Mouse (Mus musculus): Measurements from ENCODE around the gene Mpped1. TPM values are rescaled to one million over a fixed set of nuclear protein-coding genes. Genes with fewer than 3 reads are reported as not detected.
A peak's percentile ranks its signal among the peaks of the same experiment; 100 is the strongest.

Mpped1 gene
- polyA plus RNA-seq, 1 experiment from 2014 or later: 8.0 TPM

GRCm38 (mm10) chr15:83779855-83780740 lies 831 bp downstream of the Mpped1 start:
- Histone ChIP-seq H3K4me2 (peak overlapping the region; percentile 68), H3K27me3 (ENCODE audit: control insufficient read depth, insufficient read depth, low read length) (peaks cover 18% of the 10 kb centered on the region), H3K9me3 (ENCODE audit: control insufficient read depth, low read length) (no peaks in the 10 kb centered on the region), H3K9ac (ENCODE audit: low read length) (peak overlapping the region; percentile 78), H3K4me1 (ENCODE audit: control insufficient read depth, insufficient read depth, low read length) (0 out of 2 replicates have a peak, but pooled peaks cover 3% of the 10 kb centered on the region), H3K36me3 (ENCODE audit: control insufficient read depth, insufficient read depth, low read length) (no peaks in the 10 kb centered on the region), H3K27ac (ENCODE audit: low read depth, low read length) (no peak overlapping the region), H3K4me3 (ENCODE audit: low read depth, low read length) (peak overlapping the region; percentile 68)
- DNase-seq (ENCODE audit: low spot score, missing footprints): peak; percentile 94
- WGBS: 4% methylated on average over 29 of the region's 92 CpGs
- peak; percentile 67 for ATAC-seq (ENCODE audit: low FRiP score)

DNA sequence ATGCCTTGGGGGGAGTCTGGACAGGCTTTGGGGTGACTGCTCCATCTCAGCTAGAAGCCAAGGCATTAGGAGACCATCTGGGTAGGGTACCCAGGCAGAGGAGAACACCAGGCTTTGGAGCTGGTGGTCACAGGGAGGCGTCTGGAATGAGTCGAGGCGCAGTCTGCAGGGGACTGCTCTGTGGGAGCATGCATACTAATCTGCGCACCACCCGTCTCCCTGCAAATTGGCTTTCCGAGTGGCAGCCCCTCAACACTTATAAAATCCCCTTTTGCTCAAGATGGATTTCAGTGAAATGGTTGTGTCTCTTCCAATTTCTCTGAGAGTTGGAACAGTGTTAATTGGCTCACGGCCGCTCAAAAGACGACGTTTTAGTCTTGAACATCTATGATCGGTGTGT lies 2.0 kb downstream of the Mpped1 start:
- H3K9me3 ChIP-seq (ENCODE audit: control insufficient read depth, low read length): no peaks in the 10 kb centered on the region
- ATAC-seq (ENCODE audit: low FRiP score) (no peak), DNase-seq (ENCODE audit: low spot score, missing footprints) (no peak)
- no peak overlapping the region for H3K9ac ChIP-seq (ENCODE audit: low read length)
- H3K4me2 ChIP-seq: no peak overlapping the region
- WGBS: 75% methylated on average over 11 of the region's 11 CpGs
- no peak overlapping the region for H3K4me3 ChIP-seq (ENCODE audit: low read depth, low read length)
- no peak overlapping the region for H3K27ac ChIP-seq (ENCODE audit: low read depth, low read length)
- H3K27me3 ChIP-seq (ENCODE audit: control insufficient read depth, insufficient read depth, low read length): peaks cover 18% of the 10 kb centered on the region
- 0 out of 2 replicates have a peak, but pooled peaks cover 3% of the 10 kb centered on the region for H3K4me1 ChIP-seq (ENCODE audit: control insufficient read depth, insufficient read depth, low read length)
- no peaks in the 10 kb centered on the region for H3K36me3 ChIP-seq (ENCODE audit: control insufficient read depth, insufficient read depth, low read length)

DNA sequence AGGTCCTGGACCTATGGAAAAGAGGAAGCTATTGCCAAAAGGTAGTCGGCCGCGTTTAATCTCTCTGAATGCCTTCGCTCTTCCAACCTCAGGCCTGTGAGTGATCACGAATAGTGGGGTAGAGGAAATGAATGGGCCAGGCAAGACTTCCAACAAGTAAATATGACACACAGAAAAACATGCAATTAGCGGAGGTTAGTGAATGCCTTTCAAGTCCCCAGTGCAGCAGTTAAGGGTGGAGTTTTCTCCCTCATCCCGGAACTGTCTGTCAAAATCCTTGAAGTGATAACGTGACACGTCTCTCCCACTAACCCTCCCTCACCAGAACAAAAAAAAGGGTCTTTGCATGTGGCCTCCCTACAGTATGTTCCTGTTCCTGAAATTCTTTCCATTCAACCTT lies 3.0 kb downstream of the Mpped1 start:
- no peak overlapping the region for H3K9ac ChIP-seq (ENCODE audit: low read length)

DNA sequence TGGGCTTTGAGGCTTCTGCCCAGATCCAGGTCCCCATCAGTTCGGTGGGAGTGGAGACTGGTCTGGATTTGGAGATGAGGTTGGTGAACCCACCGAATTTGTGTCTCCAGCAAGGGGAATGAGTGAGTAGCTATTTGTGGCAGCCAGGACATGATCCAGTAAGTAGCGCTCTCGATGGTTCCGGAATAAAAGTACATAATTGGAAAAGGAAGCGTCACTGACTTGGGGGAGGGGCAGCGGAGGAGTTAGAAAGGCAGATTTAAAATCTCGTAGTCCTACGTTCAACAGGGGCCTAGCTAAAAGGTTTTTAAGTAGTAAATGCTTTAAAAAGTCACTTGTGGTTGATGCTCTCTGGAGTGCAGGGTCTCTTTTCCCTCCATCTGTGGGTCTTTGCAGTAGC lies 5.5 kb downstream of the Mpped1 start:
- 75% methylated on average over 9 of the region's 9 CpGs for whole genome bisulfite sequencing

More for the DNA sequence above, 3.0 kb downstream of the Mpped1 start:
- WGBS: 52% methylated on average over 9 of the region's 9 CpGs
- no peaks in the 10 kb centered on the region for H3K9me3 ChIP-seq (ENCODE audit: control insufficient read depth, low read length)
- H3K4me3 ChIP-seq (ENCODE audit: low read depth, low read length): no peak overlapping the region
- peaks cover 18% of the 10 kb centered on the region for H3K27me3 ChIP-seq (ENCODE audit: control insufficient read depth, insufficient read depth, low read length)
- 0 out of 2 replicates have a peak, but pooled peaks cover 3% of the 10 kb centered on the region for H3K4me1 ChIP-seq (ENCODE audit: control insufficient read depth, insufficient read depth, low read length)
- no peak for DNase-seq (ENCODE audit: low spot score, missing footprints)
- no peak overlapping the region for H3K4me2 ChIP-seq
- no peak for ATAC-seq (ENCODE audit: low FRiP score)
- no peak overlapping the region for H3K27ac ChIP-seq (ENCODE audit: low read depth, low read length)
- no peaks in the 10 kb centered on the region for H3K36me3 ChIP-seq (ENCODE audit: control insufficient read depth, insufficient read depth, low read length)

GRCm38 (mm10) chr15:83789046-83789445 lies 9.8 kb downstream of the Mpped1 start:
- H3K4me2 ChIP-seq: no peak overlapping the region
- H3K27ac ChIP-seq (ENCODE audit: low read depth, low read length): no peak overlapping the region
- 83% methylated on average over 9 of the region's 9 CpGs for WGBS
- no peaks in the 10 kb centered on the region for H3K36me3 ChIP-seq (ENCODE audit: control insufficient read depth, insufficient read depth, low read length)
- no peaks in the 10 kb centered on the region for H3K27me3 ChIP-seq (ENCODE audit: control insufficient read depth, insufficient read depth, low read length)
- DNase-seq (ENCODE audit: low spot score, missing footprints): no peak
- no peak overlapping the region for H3K4me3 ChIP-seq (ENCODE audit: low read depth, low read length)
- H3K9me3 ChIP-seq (ENCODE audit: control insufficient read depth, low read length): no peaks in the 10 kb centered on the region
- no peak overlapping the region for H3K9ac ChIP-seq (ENCODE audit: low read length)
- H3K4me1 ChIP-seq (ENCODE audit: control insufficient read depth, insufficient read depth, low read length): no peaks in the 10 kb centered on the region
- no peak for ATAC-seq (ENCODE audit: low FRiP score)

More for the DNA sequence above, 5.5 kb downstream of the Mpped1 start:
- Histone ChIP-seq H3K9me3 (ENCODE audit: control insufficient read depth, low read length) (no peaks in the 10 kb centered on the region), H3K27me3 (ENCODE audit: control insufficient read depth, insufficient read depth, low read length) (peaks cover 5% of the 10 kb centered on the region; the same call in 1 of the 2 replicates), H3K9ac (ENCODE audit: low read length) (no peak overlapping the region), H3K4me1 (ENCODE audit: control insufficient read depth, insufficient read depth, low read length) (0 out of 2 replicates have a peak, but pooled peaks cover 3% of the 10 kb centered on the region), H3K36me3 (ENCODE audit: control insufficient read depth, insufficient read depth, low read length) (no peaks in the 10 kb centered on the region), H3K4me3 (ENCODE audit: low read depth, low read length) (no peak overlapping the region), H3K27ac (ENCODE audit: low read depth, low read length) (no peak overlapping the region), H3K4me2 (no peak overlapping the region)
- DNase-seq (ENCODE audit: low spot score, missing footprints) (no peak), ATAC-seq (ENCODE audit: low FRiP score) (no peak)

DNA sequence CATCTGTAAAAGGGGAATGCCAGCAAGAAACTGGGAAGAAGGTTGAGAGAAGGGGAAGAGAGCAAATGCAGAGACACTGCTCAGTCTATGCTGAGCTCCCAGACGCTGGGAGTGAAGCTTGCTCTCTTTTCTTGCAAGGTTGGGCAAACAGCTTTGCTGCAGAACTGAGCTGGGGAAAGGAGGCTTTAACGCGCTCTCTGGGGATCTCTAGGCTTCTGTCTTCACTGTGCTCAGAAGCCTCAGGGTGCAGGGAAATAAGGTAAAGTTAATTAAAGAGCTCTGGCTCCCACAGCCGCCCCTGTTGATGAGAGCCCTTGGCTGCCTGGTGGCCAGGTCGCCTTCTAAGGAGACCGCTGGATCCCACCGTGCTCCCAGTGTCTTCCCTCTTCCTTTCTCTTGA lies 17.7 kb downstream of the Mpped1 start:
- 67% methylated on average over 7 of the region's 7 CpGs for WGBS

DNA sequence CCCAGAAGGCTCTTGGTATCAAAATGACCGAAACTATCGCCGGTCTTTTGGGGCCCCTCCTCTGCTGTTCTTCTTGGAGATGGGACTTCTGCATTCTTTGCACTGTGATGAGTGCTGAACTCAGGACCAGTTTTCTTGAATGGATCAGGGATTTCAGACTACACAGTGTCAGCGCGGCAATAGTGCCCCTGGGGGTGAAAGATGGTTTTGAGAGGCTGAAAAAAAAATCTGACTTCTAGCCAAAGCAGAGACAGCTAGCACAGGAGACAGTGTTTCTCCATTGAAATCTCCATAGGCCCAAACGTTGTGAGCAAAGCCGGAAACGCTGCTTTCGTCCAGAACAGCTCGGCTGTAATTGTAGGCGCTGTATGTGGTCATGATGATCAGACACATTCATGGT lies 19.7 kb downstream of the Mpped1 start:
- Histone ChIP-seq H3K27me3 (ENCODE audit: control insufficient read depth, insufficient read depth, low read length) (no peaks in the 10 kb centered on the region), H3K9ac (ENCODE audit: low read length) (no peak overlapping the region), H3K4me2 (no peak overlapping the region), H3K4me1 (ENCODE audit: control insufficient read depth, insufficient read depth, low read length) (no peaks in the 10 kb centered on the region), H3K9me3 (ENCODE audit: control insufficient read depth, low read length) (no peaks in the 10 kb centered on the region), H3K27ac (ENCODE audit: low read depth, low read length) (no peak overlapping the region), H3K4me3 (ENCODE audit: low read depth, low read length) (no peak overlapping the region), H3K36me3 (ENCODE audit: control insufficient read depth, insufficient read depth, low read length) (no peaks in the 10 kb centered on the region)
- WGBS: 87% methylated on average over 11 of the region's 11 CpGs
- ATAC-seq (ENCODE audit: low FRiP score): no peak
- peak; percentile 41 for DNase-seq (ENCODE audit: low spot score, missing footprints)

More for the DNA sequence above, 17.7 kb downstream of the Mpped1 start:
- no peaks in the 10 kb centered on the region for H3K27me3 ChIP-seq (ENCODE audit: control insufficient read depth, insufficient read depth, low read length)
- H3K4me1 ChIP-seq (ENCODE audit: control insufficient read depth, insufficient read depth, low read length): no peaks in the 10 kb centered on the region
- no peak overlapping the region for H3K9ac ChIP-seq (ENCODE audit: low read length)
- no peaks in the 10 kb centered on the region for H3K36me3 ChIP-seq (ENCODE audit: control insufficient read depth, insufficient read depth, low read length)
- H3K27ac ChIP-seq (ENCODE audit: low read depth, low read length): no peak overlapping the region
- no peaks in the 10 kb centered on the region for H3K9me3 ChIP-seq (ENCODE audit: control insufficient read depth, low read length)
- no peak overlapping the region for H3K4me2 ChIP-seq
- ATAC-seq (ENCODE audit: low FRiP score) (no peak), DNase-seq (ENCODE audit: low spot score, missing footprints) (no peak)
- no peak overlapping the region for H3K4me3 ChIP-seq (ENCODE audit: low read depth, low read length)

- ATAC-seq (ENCODE audit: low FRiP score) (no peak), DNase-seq (ENCODE audit: low spot score, missing footprints) (no peak)
- Histone ChIP-seq H3K4me3 (ENCODE audit: low read depth, low read length) (no peak overlapping the region), H3K4me1 (ENCODE audit: control insufficient read depth, insufficient read depth, low read length) (no peaks in the 10 kb centered on the region), H3K4me2 (no peak overlapping the region), H3K9me3 (ENCODE audit: control insufficient read depth, low read length) (no peaks in the 10 kb centered on the region), H3K9ac (ENCODE audit: low read length) (no peak overlapping the region), H3K27ac (ENCODE audit: low read depth, low read length) (no peak overlapping the region), H3K36me3 (ENCODE audit: control insufficient read depth, insufficient read depth, low read length) (no peaks in the 10 kb centered on the region), H3K27me3 (ENCODE audit: control insufficient read depth, insufficient read depth, low read length) (no peaks in the 10 kb centered on the region)
- 70% methylated on average over 5 of the region's 5 CpGs for WGBS
These were observed 21.7 kb downstream of the Mpped1 start for GRCm38 (mm10) chr15:83801011-83801410.

- H3K4me3 ChIP-seq (ENCODE audit: low read depth, low read length): no peak overlapping the region
- no peak overlapping the region for H3K27ac ChIP-seq (ENCODE audit: low read depth, low read length)
- no peak overlapping the region for H3K4me2 ChIP-seq
- WGBS: 83% methylated on average over 6 of the region's 6 CpGs
- H3K4me1 ChIP-seq (ENCODE audit: control insufficient read depth, insufficient read depth, low read length): no peaks in the 10 kb centered on the region
- ATAC-seq (ENCODE audit: low FRiP score): no peak
- H3K36me3 ChIP-seq (ENCODE audit: control insufficient read depth, insufficient read depth, low read length): no peaks in the 10 kb centered on the region
- peak; percentile 74 for DNase-seq (ENCODE audit: low spot score, missing footprints)
- no peaks in the 10 kb centered on the region for H3K9me3 ChIP-seq (ENCODE audit: control insufficient read depth, low read length)
- H3K9ac ChIP-seq (ENCODE audit: low read length): no peak overlapping the region
- H3K27me3 ChIP-seq (ENCODE audit: control insufficient read depth, insufficient read depth, low read length): no peaks in the 10 kb centered on the region
These were observed 34.8 kb downstream of the Mpped1 start for GRCm38 (mm10) chr15:83814106-83814505.
